Mouse (Mus musculus) telencephalon, adult 2 months (tissue): ENCODE measurements around the gene Tub.

Experiments
- DNase-seq: peaks from one replicate; pipeline ENCODE4 v3.0.0-alpha.2; 2011; ENCODE audit warnings: low read depth, low spot score

Tub gene

GRCm38 (mm10) chr7:108985934-108986708, 36.0 kb downstream of the Tub start:
- no peak for DNase-seq

DNA sequence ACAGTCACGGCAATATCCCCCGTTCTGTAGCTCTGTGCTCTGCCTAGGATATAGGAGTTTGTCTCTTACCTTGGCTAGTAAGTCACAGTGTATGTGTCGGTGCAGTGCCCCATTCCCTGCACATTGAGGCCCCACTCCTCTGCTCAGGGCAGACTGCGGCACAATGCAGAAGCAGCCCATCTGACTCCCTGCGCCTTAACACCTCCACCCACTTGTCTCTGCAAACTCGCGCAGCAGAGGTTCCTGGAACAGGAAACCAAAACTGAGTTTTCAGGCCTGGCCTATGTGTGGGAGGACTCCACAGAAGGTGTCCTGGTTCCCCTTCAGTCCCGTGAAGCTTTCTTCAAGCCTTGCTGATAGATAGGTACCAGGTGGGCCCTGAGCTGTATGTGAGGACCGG, 41.1 kb downstream of the Tub start:
- DNase-seq = peak; percentile 84

DNA sequence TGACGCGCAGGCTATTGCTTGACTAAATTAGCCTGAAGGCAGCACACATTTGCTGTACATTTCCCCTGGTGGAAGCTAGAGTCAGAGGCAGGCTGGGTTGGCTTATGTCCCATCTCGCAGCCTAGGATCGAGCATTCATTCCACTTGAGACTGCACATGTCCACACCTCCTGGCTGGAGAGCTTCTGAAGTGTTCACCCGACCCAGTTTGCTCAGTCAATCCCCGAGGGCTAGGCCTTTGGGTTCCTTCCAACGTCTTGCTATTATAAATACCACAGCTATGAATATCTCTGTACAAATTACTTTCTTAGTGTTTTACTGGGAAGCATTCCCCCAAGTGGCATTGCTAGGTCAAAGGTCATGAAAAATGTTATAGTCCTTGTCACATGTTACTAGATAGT, 43.1 kb downstream of the Tub start:
- no peak for DNase-seq

- DNase-seq = no peak
Observed at GRCm38 (mm10) chr7:108993881-108994291, 43.7 kb downstream of the Tub start.

GRCm38 (mm10) chr7:108996156-108996555, 46.0 kb downstream of the Tub start:
- no peak for DNase-seq

- DNase-seq = peak; percentile 81
Observed at GRCm38 (mm10) chr7:109000315-109000954, 50.3 kb downstream of the Tub start.

- DNase-seq = no peak
Observed at GRCm38 (mm10) chr7:109001971-109002370, 51.8 kb downstream of the Tub start.

- DNase-seq = no peak
Observed at GRCm38 (mm10) chr7:109003653-109004052, 53.5 kb downstream of the Tub start.

GRCm38 (mm10) chr7:109009260-109009659, 59.1 kb downstream of the Tub start:
- no peak for DNase-seq

- no peak for DNase-seq
Observed at GRCm38 (mm10) chr7:109010720-109011595, 60.8 kb downstream of the Tub start.

- peak; percentile 80 for DNase-seq
Observed at GRCm38 (mm10) chr7:109011596-109012180, 61.5 kb downstream of the Tub start.

GRCm38 (mm10) chr7:109012575-109012974, 62.4 kb downstream of the Tub start:
- no peak for DNase-seq

- peak; percentile 64 for DNase-seq
Observed at GRCm38 (mm10) chr7:109012998-109013625, 63.0 kb downstream of the Tub start.

GRCm38 (mm10) chr7:109014851-109015250, 64.7 kb downstream of the Tub start:
- DNase-seq = no peak

GRCm38 (mm10) chr7:109016378-109016923, 66.3 kb downstream of the Tub start:
- no peak for DNase-seq

DNA sequence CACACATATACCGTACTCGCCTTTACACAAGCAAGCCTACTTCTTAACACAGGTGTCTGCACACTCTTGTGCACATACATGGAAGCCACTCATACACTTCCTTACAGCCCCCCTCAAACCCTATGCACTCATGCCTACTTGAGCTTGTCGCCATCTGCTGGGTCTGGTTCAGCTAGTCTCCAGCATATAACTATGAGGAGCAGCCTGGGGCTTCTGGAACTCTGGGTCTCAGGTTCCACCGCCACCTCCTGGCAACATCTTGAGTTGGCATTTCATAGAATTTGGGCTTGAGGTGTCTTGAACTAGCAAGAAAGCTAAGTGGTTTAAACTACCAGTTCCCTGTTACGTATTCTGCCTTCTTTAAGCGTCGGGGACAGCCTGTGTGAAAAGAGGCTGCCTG, 69.1 kb downstream of the Tub start:
- DNase-seq = no peak

DNA sequence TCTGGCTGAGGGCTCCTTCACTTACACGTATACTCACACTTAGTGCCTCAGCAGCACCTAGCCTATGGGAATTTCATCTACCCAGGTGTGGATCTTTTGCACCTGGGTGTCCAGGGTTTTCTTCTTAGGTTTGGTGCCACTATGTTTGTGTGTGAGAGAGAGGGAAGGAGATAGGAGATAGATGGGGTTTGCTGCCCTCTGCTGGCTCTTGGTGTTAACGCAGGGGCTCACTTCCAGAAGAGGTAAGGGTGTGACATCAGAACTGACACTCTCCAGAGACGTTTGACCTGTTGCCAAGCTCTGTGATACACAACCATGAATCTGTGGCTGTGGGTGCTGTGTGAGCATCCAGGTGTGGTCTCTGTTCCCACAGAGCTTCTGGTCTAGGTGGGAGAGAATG, 71.3 kb downstream of the Tub start:
- DNase-seq = no peak

GRCm38 (mm10) chr7:109025743-109026142, 75.6 kb downstream of the Tub start:
- no peak for DNase-seq

DNA sequence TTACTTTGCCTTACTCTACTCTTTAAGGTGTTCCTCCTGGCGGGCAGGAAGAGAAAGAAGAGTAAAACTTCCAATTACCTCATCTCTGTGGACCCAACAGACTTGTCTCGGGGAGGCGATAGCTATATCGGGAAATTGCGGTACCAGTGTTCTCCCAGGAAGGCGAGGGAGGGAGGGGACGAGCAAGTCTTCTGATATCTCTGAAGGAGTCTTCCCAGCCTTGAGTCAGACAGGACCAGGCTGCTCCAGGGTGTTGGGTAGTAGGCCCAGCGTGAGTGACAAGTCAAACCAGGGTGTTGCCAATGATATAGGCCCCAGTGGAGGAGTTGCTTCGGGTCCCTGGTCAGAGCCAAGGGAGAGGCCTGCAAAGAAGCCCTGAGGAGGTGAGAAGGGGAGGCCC, 76.8 kb downstream of the Tub start:
- DNase-seq = no peak

DNA sequence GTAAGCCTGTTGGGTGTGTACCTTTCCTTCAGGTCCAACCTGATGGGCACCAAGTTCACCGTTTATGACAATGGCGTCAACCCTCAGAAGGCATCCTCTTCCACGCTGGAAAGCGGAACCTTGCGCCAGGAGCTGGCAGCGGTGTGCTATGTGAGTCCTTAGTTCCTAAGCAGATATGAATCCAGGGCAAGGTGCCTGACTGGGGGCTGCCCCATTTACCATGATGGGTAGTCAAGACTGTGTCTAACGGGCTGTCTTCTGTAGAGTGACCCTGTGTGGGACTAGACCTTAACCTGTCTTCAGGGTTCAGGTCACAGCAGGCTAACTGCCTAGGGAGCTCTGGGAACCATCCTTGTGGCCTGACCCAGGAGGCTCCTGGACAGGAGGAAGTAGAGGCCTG, 77.6 kb downstream of the Tub start:
- DNase-seq = no peak

- DNase-seq = peak; percentile 69
Observed at GRCm38 (mm10) chr7:109028204-109028603, 78.1 kb downstream of the Tub start.
